27 mouse cellular contexts compared by ENCODE assay signal in the genomic region with DNA sequence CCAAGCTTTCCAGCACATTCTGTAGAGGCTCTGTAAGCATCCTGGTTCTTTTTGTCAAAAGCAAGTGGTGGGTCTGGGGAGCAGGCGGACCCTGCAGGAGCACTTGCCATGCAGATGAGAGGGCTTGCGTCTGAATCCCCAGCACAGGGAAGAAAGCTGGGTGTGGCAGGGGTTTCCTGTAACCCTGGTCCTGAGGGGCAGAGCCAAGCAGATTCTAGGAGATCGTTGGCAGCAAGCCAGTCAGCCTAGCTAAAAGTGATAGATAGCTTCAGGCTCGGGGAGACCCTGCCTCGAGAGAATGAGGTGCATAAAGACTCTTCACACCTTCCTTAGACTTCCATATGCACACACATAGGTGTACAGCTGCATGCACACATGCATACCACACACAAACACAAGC. TPM values are rescaled to one million over a fixed set of nuclear protein-coding genes. Genes with fewer than 3 reads are reported as not detected.
A peak's percentile ranks its signal among the peaks of the same experiment; 100 is the strongest.
DNase-seq lines count a peak whose midpoint lies in the region; ATAC-seq and TF ChIP-seq lines count a peak whose summit lies in the region.
"Had no signal": no experiment of that assay in that cellular context is flagged by ENCODE, and none has a peak within 500 bp of the region (broad histone marks: within the 10 kb centered on the region; RNA-seq: fewer than 3 reads in every experiment).

No protein-coding gene starts in this region.

- no peak for TF ChIP-seq EP300 in stomach, postnatal 0 days (optimal IDR thresholded peaks at IDR 0.05)
- no peak for TF ChIP-seq EP300 in liver, postnatal 0 days (IDR thresholded peaks at IDR 0.05; ENCODE audit: low read depth)
- no peak for TF ChIP-seq EP300 in lung, postnatal 0 days (IDR thresholded peaks at IDR 0.05)

- no peaks in the 10 kb centered on the region for H3K27me3 ChIP-seq in stomach, embryonic 16.5 days (ENCODE audit: control insufficient read depth, insufficient read depth, low read length)
- no peaks in the 10 kb centered on the region for H3K27me3 ChIP-seq in stomach, postnatal 0 days (ENCODE audit: control insufficient read depth, insufficient read depth, low read length)
- no peaks in the 10 kb centered on the region for H3K27me3 ChIP-seq in liver, postnatal 0 days (ENCODE audit: insufficient read depth, low read length)
- H3K27me3 ChIP-seq in lung, postnatal 0 days (replicated peaks; ENCODE audit: insufficient read depth, low read length) = no peaks in the 10 kb centered on the region
- H3K27me3 ChIP-seq: heart, embryonic 12.5 days; limb, embryonic 15.5 days; megakaryocyte, embryonic 14.5 days had no signal

- no peak overlapping the region for H3K4me2 ChIP-seq in stomach, embryonic 16.5 days (ENCODE audit: low read depth, low read length)
- no peak overlapping the region for H3K4me2 ChIP-seq in stomach, postnatal 0 days (replicated peaks; ENCODE audit: low read depth)
- H3K4me2 ChIP-seq in liver, postnatal 0 days (ENCODE audit: low read depth, low read length) = 0 out of 2 replicates have a peak overlapping the region, but pooled peaks have one; percentile 29
- H3K4me2 ChIP-seq in lung, postnatal 0 days (replicated peaks; ENCODE audit: low read depth, low read length) = no peak overlapping the region
- H3K4me2 ChIP-seq: heart, embryonic 12.5 days; hindbrain, embryonic 14.5 days; limb, embryonic 15.5 days; lung, embryonic 14.5 days had no signal

- 37% methylated on average over 5 of the region's 5 CpGs for WGBS in stomach, embryonic 16.5 days
- WGBS in stomach, postnatal 0 days = 31% methylated on average over 5 of the region's 5 CpGs
- 49% methylated on average over 5 of the region's 5 CpGs for WGBS in liver, postnatal 0 days (ENCODE audit: insufficient replicate concordance)
- WGBS in lung, postnatal 0 days = 39% methylated on average over 5 of the region's 5 CpGs

- DNase-seq in stomach, postnatal 0 days (ENCODE audit: low spot score) = no peak
- DNase-seq in liver, postnatal 0 days = peak; percentile 45
- DNase-seq in embryo, embryonic 9.5 days (ENCODE audit: extremely low spot score) = no peak
- no peak for DNase-seq in lung, postnatal 0 days (ENCODE audit: low spot score)
- DNase-seq: adrenal gland, postnatal 10 days; B cell, adult 2 months; cerebellum, adult 18-20 months; gastrocnemius, adult 2 months; gastrocnemius, postnatal 36 days; heart, adult 18-20 months; kidney, adult 9 months; kidney, postnatal 14 days; layer of hippocampus, adult 9-11 months; lung, embryonic 14.5 days; lung, postnatal 36 days; midbrain, embryonic 14.5 days; right cerebral cortex, postnatal 25 days; thymus, postnatal 4 days had no signal

- 0 out of 2 replicates have a peak overlapping the region, but pooled peaks have one; percentile 4 for H3K27ac ChIP-seq in stomach, embryonic 16.5 days (ENCODE audit: low read length)
- no peak overlapping the region for H3K27ac ChIP-seq in stomach, postnatal 0 days (replicated peaks)
- H3K27ac ChIP-seq in liver, postnatal 0 days (ENCODE audit: low read depth) = no peak overlapping the region; the same call in 1 of the 2 replicates
- H3K27ac ChIP-seq in lung, postnatal 0 days (ENCODE audit: low read length) = no peak overlapping the region
- H3K27ac ChIP-seq: gastrocnemius, adult 2 months; hindbrain, embryonic 14.5 days; limb, embryonic 10.5 days had no signal

- no peak overlapping the region for H3K4me3 ChIP-seq in stomach, embryonic 16.5 days (replicated peaks; ENCODE audit: low read length)
- H3K4me3 ChIP-seq in stomach, postnatal 0 days (ENCODE audit: low read depth, low read length) = no peak overlapping the region
- H3K4me3 ChIP-seq in liver, postnatal 0 days (ENCODE audit: low read depth, low read length) = no peak overlapping the region
- H3K4me3 ChIP-seq in lung, postnatal 0 days (ENCODE audit: low read depth, low read length) = no peak overlapping the region
- H3K4me3 ChIP-seq: gastrocnemius, adult 2 months; heart, embryonic 12.5 days; limb, embryonic 10.5 days; limb, embryonic 15.5 days; megakaryocyte, embryonic 14.5 days had no signal

- 0 out of 2 replicates have a peak overlapping the region, but pooled peaks have one; percentile 28 for H3K9ac ChIP-seq in stomach, embryonic 16.5 days (ENCODE audit: low read length)
- H3K9ac ChIP-seq in stomach, postnatal 0 days (ENCODE audit: low read length) = no peak overlapping the region
- no peak overlapping the region for H3K9ac ChIP-seq in liver, postnatal 0 days (replicated peaks)
- no peak overlapping the region for H3K9ac ChIP-seq in lung, postnatal 0 days (replicated peaks; ENCODE audit: low read depth)
- H3K9ac ChIP-seq: heart, embryonic 12.5 days; hindbrain, embryonic 14.5 days; limb, embryonic 15.5 days; lung, embryonic 14.5 days had no signal

- H3K36me3 ChIP-seq in stomach, embryonic 16.5 days (ENCODE audit: control insufficient read depth, insufficient read depth, low read length) = peaks cover 3% of the 10 kb centered on the region; the same call in 1 of the 2 replicates
- 0 out of 2 replicates have a peak, but pooled peaks cover 10% of the 10 kb centered on the region for H3K36me3 ChIP-seq in stomach, postnatal 0 days (ENCODE audit: control insufficient read depth, insufficient read depth, low read length)
- peaks cover 30% of the 10 kb centered on the region for H3K36me3 ChIP-seq in liver, postnatal 0 days (replicated peaks; ENCODE audit: insufficient read depth, low read length)
- peaks cover 17% of the 10 kb centered on the region; the same call in 1 of the 2 replicates for H3K36me3 ChIP-seq in lung, postnatal 0 days (ENCODE audit: insufficient read depth, low read length)

- ATAC-seq in stomach, embryonic 16.5 days (ENCODE audit: insufficient read depth, low FRiP score) = no peak
- ATAC-seq in stomach, postnatal 0 days (ENCODE audit: low FRiP score, low TSS enrichment) = no peak
- 0 out of 2 replicates have a peak, but pooled peaks have one; percentile 23 for ATAC-seq in erythroid progenitor cell, adult 5-6 weeks (replicated peaks; ENCODE audit: low FRiP score, poor library complexity, severe bottlenecking)
- no peak; the same call in 1 of the 2 replicates for ATAC-seq in liver, postnatal 0 days
- no peak for ATAC-seq in lung, postnatal 0 days
- ATAC-seq: forebrain, embryonic 16.5 days; intestine, postnatal 0 days had no signal

- H3K4me1 ChIP-seq in stomach, embryonic 16.5 days (ENCODE audit: control insufficient read depth, insufficient read depth, low read length) = peaks cover 5% of the 10 kb centered on the region; the same call in 1 of the 2 replicates
- H3K4me1 ChIP-seq in stomach, postnatal 0 days (replicated peaks; ENCODE audit: control insufficient read depth, insufficient read depth) = no peaks in the 10 kb centered on the region
- H3K4me1 ChIP-seq in liver, postnatal 0 days (ENCODE audit: insufficient read depth) = peaks cover 8% of the 10 kb centered on the region; the same call in 1 of the 2 replicates
- no peaks in the 10 kb centered on the region for H3K4me1 ChIP-seq in lung, postnatal 0 days (ENCODE audit: insufficient read depth, low read depth, low read length)
- H3K4me1 ChIP-seq: limb, embryonic 10.5 days had no signal

- TF ChIP-seq CTCF in stomach, postnatal 0 days (IDR thresholded peaks at IDR 0.05; ENCODE audit: low read depth) = no peak
- no peak for TF ChIP-seq CTCF in liver, postnatal 0 days (IDR thresholded peaks at IDR 0.05; ENCODE audit: low read depth)
- TF ChIP-seq CTCF in lung, postnatal 0 days (IDR thresholded peaks at IDR 0.05) = no peak

- no peaks in the 10 kb centered on the region for H3K9me3 ChIP-seq in stomach, embryonic 16.5 days (replicated peaks; ENCODE audit: control insufficient read depth, low read length)
- no peaks in the 10 kb centered on the region for H3K9me3 ChIP-seq in stomach, postnatal 0 days (ENCODE audit: control insufficient read depth, low read length)
- no peaks in the 10 kb centered on the region for H3K9me3 ChIP-seq in liver, postnatal 0 days (ENCODE audit: low read length)
- H3K9me3 ChIP-seq in lung, postnatal 0 days (ENCODE audit: low read length) = no peaks in the 10 kb centered on the region
- H3K9me3 ChIP-seq: heart, embryonic 12.5 days; limb, embryonic 10.5 days; limb, embryonic 15.5 days; megakaryocyte, embryonic 14.5 days had no signal

RNA-seq across cellular contexts. Expression of a gene that starts 19.3 kb away (rescaled TPM):
- 57.2 and 60.7 TPM in 2 replicates for polyA plus RNA-seq in stomach, embryonic 16.5 days (2015; fragmentation: Nextera tagmentation; extraction: Ambion mirVana)
- 31.2 and 32.7 TPM in 2 replicates for polyA plus RNA-seq in stomach, postnatal 0 days (2015; fragmentation: Nextera tagmentation; extraction: Ambion mirVana)
- total RNA-seq in erythroid progenitor cell, adult 5-6 weeks (2015; ENCODE audit: low replicate concordance) = 21.3 and 61.6 TPM in 2 replicates
- 42.4 and 42.9 TPM in 2 replicates for total RNA-seq in erythroid progenitor cell, adult 5-6 weeks (2017; ENCODE audit: low replicate concordance)
- 19.3 and 20.5 TPM in 2 replicates for polyA plus RNA-seq in liver, postnatal 0 days (2015; fragmentation: Nextera tagmentation; extraction: Ambion mirVana)
- 44.0 and 45.0 TPM in 2 replicates for polyA plus RNA-seq in lung, postnatal 0 days (2015; fragmentation: Nextera tagmentation; extraction: Ambion mirVana)

RNA-seq across cellular contexts. Expression of a gene that starts 47.0 kb away (rescaled TPM):
- polyA plus RNA-seq in stomach, embryonic 16.5 days (2015; fragmentation: Nextera tagmentation; extraction: Ambion mirVana) = 14.5 and 16.7 TPM in 2 replicates
- polyA plus RNA-seq in stomach, postnatal 0 days (2015; fragmentation: Nextera tagmentation; extraction: Ambion mirVana) = 2.6 and 2.7 TPM in 2 replicates
- 95.9 and 114 TPM in 2 replicates for total RNA-seq in erythroid progenitor cell, adult 5-6 weeks (2015; ENCODE audit: low replicate concordance)
- total RNA-seq in erythroid progenitor cell, adult 5-6 weeks (2017; ENCODE audit: low replicate concordance) = 103 and 138 TPM in 2 replicates
- 2.7 and 3.5 TPM in 2 replicates for polyA plus RNA-seq in liver, postnatal 0 days (2015; fragmentation: Nextera tagmentation; extraction: Ambion mirVana)
- 8.4 and 8.8 TPM in 2 replicates for polyA plus RNA-seq in lung, postnatal 0 days (2015; fragmentation: Nextera tagmentation; extraction: Ambion mirVana)

RNA-seq across cellular contexts. Expression of a gene that starts 53.8 kb away (rescaled TPM):
- polyA plus RNA-seq in stomach, embryonic 16.5 days (2015; fragmentation: Nextera tagmentation; extraction: Ambion mirVana) = 110 and 116 TPM in 2 replicates
- 204 and 212 TPM in 2 replicates for polyA plus RNA-seq in stomach, postnatal 0 days (2015; fragmentation: Nextera tagmentation; extraction: Ambion mirVana)
- total RNA-seq in erythroid progenitor cell, adult 5-6 weeks (2015; ENCODE audit: low replicate concordance) = 39.4 and 50.5 TPM in 2 replicates
- 39.7 and 47.5 TPM in 2 replicates for total RNA-seq in erythroid progenitor cell, adult 5-6 weeks (2017; ENCODE audit: low replicate concordance)
- polyA plus RNA-seq in liver, postnatal 0 days (2015; fragmentation: Nextera tagmentation; extraction: Ambion mirVana) = 40.1 and 43.1 TPM in 2 replicates
- 382 and 481 TPM in 2 replicates for polyA plus RNA-seq in lung, postnatal 0 days (2015; fragmentation: Nextera tagmentation; extraction: Ambion mirVana)
